Mouse (Mus musculus) hematopoietic stem cell, adult 5-6 weeks (primary cell): ENCODE measurements around the gene Ifnar2. TPM values are rescaled to one million over a fixed set of nuclear protein-coding genes. Genes with fewer than 3 reads are reported as not detected.

Experiments
- ATAC-seq, 2 experiments: fragments of 125-278 bp in 1 of 2; replicated peaks in 1 of 2; 2 replicates each; pipeline ENCODE4 v1.8.0; 2016 to 2017; ENCODE audit warnings: inconsistent platforms in 2 of 2, mild to moderate bottlenecking in 2 of 2, moderate number of reproducible peaks in 2 of 2, low read depth in 1 of 2, moderate TSS enrichment in 1 of 2; ENCODE audit not compliant: low FRiP score in 2 of 2, poor library complexity in 2 of 2, severe bottlenecking in 2 of 2, insufficient read depth in 1 of 2, low TSS enrichment in 1 of 2
- total RNA-seq: library from RNA; stranded (forward); fragments of 172-1452, 232-1000 nt; gene quantifications from 2 replicates; pipeline ENCODE4 v1.2.3, GENCODE M21; 2017

Ifnar2 gene
- total RNA-seq, 1 experiment from 2014 or later, result 147 TPM

DNA sequence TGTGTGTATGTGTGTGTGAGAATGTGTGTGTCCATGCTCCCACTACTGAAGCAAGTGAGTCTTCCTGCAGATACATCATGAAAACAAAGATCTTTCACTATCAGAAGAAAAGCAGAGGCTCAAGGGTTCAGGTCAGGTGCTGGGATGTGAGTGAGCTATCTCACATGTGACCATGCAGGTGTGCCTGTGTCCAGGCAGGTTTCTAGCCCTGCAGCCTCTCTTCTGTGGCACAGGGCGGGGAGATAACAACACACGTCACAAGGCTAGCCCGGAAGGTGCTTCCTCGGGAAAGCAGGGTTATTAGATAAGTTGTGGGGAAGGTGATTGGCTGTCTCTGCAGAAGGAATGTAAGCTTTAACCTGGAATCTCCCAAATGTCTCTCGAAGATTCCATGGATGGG lies 7.6 kb downstream of the Ifnar2 start:
- ATAC-seq, result no peak

DNA sequence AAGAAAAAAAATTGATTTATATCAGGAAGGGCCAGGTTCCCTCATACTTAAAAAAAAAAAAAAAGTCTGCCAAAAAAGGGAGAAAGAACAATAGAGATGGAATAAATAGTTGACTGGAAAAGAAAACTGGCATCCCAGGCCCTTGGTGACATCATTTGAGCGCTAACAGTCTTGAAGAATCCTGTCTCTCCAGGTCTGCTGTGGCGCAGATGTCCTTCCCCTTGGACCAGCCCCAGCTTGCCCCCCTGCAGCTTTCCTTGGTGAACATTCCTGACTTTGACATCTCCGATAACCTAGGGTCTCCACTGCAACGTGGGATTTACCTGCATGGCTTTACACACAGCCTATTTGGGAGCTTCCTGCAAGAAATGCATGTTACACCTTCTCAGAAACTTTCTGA lies 9.0 kb downstream of the Ifnar2 start:
- no peak for ATAC-seq

DNA sequence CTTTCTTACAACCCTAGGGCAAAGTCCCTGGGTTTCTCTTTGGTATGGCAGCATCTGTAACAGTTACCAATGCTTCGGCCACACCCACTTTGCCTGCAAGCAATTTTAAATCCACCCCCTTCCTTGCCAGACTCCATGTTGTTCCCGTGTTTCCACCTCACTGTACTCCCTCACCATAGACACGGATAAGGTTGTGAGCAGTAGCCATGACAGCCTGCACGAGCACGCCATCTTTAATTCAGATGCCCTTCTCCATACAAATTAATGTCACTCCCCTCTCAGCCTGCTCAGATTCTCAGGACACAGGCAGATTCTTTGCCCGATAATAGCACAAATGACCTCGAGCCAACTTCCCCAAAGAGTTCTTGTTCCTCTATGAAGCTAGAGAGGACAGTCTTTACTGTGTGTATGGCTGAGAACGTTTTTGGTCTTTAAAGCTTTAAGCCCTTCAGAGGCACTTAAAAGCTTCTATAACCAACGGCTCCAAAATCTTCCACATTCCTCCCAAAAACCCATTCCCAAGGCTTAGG lies 9.7 kb downstream of the Ifnar2 start:
- ATAC-seq, result no peak; a peak in 1 of 4 replicates

DNA sequence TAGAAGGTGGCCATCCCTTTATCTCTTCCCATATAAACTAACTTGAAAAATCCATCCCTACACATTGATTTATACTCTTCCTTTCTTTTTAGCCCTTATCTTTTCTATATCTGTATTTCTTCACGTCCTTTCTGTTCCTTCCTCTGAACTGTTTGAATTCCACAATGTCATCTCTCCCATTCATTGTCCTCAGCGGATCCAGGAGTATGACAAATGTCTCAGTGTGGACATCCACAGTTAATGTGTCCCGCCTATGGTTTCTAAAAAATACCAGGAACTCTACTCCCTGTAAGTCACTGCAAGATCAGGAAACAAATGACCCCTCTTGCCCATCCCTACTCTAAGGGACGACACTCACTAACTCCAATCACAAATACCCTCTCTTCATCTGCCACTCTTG lies 11.6 kb downstream of the Ifnar2 start:
- no peak for ATAC-seq

DNA sequence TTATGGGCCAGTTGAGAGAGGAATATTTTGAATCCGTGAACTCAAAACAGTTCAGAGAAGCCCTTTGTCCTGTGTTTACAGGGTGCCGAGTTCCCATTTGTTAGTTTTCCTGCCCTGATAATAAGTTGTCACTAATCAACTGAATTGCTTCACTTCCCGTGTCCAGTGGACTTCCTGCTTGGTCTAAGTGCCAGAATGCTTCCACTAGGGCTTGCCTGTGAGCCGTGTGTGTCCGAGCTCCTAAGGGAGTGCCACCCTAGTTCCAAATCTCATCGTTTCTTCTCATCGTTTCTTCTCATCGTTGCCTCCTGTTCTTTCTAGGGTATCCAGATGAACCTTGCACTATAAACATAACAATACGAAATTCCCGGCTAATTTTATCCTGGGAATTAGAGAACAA lies 13.0 kb downstream of the Ifnar2 start:
- ATAC-seq, result no peak

DNA sequence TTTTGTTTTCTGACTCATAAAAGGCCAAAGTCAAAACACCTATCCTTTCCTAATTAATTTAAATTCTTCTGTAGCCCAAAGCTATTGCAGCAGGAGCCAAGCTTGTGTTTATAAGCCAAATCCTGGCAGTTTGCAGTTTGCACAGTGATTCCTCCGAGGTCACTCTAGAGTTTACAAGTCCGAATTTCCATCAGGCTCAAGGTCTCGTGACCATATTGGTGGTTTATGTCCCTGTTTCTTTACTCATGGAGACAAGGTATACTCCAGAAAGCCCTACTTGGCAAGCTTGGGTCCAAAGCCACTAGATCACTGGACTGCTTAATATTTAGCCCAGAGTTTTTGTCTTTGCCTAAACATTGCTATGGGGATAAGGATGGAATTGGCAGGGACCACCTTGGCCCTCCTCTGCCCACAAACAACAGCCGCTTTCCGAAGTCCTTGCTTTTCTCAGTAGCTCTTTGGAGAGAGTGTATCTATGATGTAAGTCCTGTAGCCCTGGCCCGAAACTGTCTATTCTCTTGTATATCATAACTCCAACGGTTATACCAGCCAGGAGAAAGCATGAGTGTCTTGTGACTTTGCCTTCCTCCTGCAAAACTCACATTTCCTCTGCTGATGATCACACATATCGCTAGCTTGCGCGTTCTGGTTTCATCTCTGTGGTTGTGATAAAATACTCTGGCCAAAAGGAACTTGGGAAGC lies 14.0 kb downstream of the Ifnar2 start:
- no peak for ATAC-seq

DNA sequence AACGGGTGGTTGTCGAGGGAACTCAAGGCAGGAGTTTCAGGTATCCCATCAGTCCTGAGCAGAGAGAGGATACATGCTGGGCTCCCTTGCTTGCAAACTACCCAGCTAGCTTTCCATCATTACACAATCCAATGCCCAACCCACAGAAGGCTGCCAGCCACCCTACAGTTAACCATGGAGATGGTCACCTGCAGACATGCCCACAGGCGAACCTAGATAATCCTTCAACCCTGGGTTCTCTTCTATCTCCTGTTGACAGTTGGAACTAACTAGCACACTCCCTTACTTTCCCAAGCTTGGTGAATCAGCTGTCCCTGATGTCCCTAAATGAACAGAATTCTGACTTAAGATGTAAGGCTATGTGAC lies 14.5 kb downstream of the Ifnar2 start:
- ATAC-seq, result no peak

DNA sequence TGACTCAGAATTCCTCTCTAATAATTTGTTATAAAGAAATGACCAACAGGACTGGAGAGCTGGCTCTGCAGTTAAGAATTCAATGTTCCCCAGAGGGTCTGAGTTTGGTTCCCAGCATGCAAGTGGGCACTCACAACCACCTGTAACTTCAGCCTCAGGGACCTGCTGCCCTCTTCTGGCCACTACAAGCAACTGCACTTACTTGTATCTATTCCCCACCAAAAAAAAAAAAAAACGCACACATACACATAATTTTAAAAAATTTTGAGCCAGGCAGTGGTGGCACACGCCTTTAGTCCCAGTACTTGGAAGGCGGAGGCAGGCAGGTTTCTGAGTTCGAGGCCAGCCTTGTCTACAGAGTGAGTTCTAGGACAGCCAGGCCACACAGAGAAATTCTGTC lies 17.5 kb downstream of the Ifnar2 start:
- no peak for ATAC-seq

DNA sequence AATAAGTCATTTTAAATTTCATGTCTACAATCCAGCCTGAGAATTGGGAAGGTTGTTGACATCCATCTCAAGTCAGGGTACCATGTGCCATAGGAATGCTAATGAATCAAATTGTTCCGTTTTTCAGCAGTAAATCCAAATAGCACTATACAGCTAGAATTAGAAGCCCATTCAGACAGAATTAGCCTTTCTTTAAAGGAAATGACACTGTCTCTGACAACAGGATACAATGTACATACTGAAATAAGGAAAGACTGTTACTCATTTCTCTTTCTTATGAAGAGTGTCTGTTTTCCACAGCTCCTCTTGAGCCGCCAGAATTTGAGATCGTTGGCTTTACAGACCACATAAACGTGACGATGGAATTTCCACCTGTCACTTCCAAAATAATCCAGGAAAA lies 18.8 kb downstream of the Ifnar2 start, which contains the start of gene Gm21970:
TSS of gene Gm21970 (plus strand) at position 301 of the 400 bp plus-strand sequence.
- ATAC-seq, result no peak

DNA sequence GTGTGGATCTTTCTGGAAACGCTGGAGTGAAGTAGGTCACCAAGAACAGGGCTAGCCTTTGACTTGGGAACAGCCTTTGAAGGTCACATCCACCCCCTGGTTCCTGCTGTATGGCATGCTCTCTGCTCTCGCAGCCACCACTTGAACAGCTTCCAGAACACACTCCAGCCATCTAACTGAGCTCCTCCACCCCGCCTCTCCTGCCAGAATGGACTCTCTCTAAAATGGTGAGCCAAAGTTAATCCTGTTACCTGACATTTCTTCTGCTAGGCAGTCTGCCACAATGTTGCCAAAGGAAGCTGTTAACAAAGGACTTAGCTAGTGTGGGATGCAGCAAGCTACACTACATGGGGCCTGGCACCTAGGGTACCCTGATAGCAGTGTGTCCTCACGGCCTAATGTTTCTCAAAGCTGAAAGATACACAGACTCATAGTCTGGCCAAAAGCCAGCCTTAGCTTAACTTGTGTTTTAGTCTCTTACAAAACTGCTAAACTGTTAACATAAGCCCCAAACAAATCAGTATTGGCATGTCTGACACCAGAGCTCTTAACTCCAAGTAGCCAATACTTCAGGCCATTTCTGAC lies 22.3 kb downstream of the Ifnar2 start:
- ATAC-seq, result no peak

DNA sequence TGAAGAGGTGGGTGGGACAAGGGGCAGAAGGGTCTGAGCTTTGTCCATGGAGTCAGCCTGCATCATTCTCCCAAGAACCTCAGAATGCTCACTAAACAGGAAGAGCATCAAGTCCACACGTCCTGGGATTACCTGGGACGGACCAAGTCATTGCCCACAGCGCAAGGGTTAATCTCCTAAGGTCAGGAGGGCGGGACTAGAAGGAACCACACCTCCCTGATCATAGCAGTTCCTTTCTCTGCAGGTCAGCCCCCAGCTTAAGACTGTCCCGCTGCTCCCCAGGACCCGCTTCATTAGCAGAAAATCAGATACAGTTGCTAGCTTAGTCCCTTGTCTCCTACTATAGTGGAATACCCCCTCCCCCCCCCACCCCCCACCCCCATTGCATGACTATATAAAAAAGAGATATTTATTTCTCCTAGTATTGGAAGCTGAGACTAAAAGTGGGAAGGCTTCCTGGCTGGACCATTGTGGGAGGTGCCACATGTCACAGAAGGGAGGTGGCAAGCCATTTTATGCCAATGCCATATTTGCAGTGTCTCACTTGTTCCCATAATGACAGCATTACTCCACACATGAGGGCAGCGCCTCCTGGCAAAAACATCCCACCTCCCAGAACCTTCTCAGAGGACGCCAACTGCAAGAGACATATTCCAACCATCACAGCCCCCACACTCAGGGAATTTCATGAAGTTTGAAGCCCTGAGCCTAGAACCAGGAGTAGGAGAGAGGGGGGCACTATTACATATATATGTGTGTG lies 23.2 kb downstream of the Ifnar2 start:
- ATAC-seq, result no peak

DNA sequence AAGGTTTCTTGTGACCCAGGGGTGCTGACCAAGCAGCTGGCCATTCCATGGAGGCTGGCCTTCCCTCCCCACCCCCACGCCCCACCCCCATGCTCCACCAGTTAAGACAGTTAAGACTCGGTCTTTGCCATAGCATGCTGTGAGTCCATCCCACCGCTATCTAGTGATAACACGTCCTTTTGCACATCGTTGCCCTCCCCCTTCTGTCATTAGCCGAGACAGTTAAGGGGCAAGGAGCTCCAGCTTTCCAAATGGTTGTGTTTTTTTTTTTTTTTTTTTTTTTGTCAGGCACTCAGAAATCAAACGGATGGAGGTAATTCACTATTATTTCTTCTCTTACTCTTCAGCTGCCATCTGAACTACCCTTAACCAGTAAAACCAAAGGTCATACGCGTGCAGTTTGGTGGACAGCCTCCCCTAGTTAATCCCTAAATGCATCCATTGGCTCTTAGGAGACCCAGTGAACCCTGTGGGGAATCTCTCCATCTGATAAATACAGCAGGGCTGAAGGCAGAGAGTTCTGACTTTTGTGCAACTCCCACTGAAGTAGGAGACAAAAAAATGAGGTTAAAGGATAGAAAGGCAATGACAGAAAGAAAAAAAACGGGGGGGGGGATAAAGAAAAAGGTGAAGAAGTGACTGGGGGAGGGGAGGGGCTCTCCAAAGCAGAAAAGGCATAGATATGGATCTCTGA lies 24.4 kb downstream of the Ifnar2 start:
- ATAC-seq, result no peak

DNA sequence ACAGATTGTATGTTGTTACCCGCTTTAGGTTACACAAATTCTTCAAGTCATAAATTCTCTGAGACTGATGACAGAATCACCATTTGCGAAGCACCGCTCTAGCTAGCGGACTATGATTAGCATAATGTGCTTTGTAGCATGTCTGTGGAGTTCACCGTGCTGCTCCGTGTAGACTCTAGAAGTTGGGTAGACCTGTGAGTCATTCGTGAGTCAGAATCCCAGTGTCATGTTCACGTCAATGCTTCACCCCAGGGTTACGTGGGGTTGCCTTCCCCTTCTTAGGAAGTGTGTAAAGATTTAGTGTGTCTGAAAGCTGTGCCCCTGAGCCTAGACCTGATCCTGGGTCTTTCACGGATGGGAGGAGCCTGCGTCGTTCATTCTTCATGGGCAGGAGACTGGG lies 25.4 kb downstream of the Ifnar2 start:
- peak in 1 of 2 experiments; percentile 31; a peak in 1 of 4 replicates for ATAC-seq

DNA sequence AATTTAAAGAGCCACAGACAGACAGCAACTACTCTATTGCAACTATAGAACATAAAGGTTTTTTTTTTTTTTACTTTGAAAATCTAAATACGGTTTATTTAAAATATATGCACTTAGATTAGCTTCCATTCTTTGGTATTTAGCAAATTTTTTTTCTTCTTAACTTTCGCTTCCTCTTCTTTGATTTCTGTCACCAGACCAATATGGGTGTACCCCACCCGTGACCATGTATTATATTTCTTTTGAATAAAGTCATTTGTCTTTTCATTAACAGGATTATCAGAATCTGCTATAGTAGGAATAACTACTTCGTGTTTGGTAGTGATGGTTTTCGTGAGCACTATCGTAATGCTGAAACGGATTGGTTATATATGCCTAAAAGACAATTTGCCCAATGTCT lies 26.4 kb downstream of the Ifnar2 start:
- ATAC-seq, result no peak

DNA sequence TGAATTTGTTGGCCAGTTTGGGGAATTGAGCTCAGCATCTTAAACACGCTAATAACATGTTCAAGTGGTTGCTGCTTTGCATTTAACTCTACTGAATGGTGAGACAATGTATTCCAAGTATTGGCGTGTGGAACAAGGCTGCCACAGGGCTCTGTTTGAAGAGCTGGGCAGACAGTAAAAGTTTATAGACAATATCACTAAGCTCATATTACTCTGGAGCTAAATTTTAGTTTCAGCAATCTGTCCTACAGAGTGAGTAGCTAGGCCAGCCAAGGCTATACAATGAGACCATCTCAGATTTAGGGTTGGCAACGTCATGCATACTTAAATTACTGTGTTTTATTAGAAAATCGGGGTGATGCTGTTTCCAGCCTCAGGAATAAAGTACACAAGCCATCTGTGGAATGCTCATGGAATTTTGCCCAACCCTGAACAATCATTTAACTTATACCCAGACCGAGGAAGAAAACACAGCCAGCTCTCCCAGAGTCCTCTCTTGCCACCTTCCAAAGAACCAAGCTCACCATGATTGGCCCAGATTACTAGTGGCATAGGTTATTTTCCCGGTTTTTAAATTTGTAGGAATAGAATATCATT lies 29.1 kb downstream of the Ifnar2 start:
- no peak for ATAC-seq

DNA sequence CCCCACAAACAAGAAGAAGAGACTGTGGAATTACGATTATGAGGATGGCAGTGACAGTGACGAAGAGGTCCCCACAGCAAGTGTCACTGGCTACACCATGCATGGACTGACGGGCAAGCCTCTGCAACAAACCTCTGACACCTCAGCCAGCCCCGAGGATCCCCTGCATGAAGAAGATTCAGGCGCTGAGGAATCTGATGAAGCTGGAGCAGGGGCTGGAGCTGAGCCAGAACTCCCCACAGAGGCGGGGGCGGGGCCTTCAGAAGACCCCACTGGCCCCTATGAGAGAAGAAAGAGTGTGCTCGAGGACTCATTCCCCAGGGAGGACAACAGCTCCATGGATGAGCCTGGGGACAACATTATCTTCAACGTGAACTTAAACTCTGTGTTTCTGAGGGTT lies 31.2 kb downstream of the Ifnar2 start:
- no peak for ATAC-seq

DNA sequence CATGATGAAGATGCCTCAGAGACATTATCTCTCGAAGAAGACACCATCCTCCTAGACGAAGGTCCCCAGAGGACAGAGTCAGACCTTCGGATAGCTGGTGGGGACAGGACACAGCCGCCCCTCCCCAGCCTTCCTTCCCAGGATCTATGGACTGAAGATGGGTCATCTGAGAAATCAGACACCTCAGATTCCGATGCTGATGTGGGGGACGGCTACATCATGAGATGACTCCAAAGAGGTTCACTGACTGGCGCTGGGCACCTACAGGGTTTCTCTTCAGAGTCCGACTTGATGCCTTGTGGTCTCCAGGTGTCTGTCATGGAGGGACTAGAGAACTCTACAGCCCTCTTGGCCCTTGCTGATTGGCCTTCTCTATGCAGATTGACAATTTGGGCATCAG lies 31.6 kb downstream of the Ifnar2 start:
- ATAC-seq, result no peak
